Mouse (Mus musculus): ENCODE results near the gene Ivd.

Ivd gene

GRCm38 (mm10) chr2:118905433-118906117 lies 43.8 kb downstream of the Ivd start:
- in situ Hi-C loops (cut with MboI; ENCODE audit: low sequenced_read_pairs): no loop called here

DNA sequence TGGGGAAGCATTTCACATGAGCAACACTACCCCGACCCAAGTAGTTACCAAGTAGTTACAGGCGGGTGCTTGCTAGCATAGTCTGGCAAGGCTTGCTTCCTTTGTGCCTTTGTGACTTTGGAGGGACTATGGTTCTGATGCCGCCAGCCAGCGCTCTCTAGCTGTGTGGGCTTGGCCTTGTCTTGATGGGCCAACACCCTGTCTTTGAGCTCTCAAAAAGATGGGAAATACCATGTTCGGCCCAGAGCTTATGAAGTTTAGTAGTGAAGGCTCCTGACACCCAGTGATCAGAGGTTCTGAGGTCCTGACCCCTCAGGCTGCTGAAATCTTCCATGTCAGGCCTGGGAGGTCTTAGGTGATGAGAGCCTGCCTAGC lies 44.4 kb downstream of the Ivd start:
- in situ Hi-C loops (cut with MboI; ENCODE audit: low sequenced_read_pairs): no loop called here

- in situ Hi-C loops (cut with MboI; ENCODE audit: low sequenced_read_pairs): no loop called here
These were observed 46.0 kb downstream of the Ivd start for GRCm38 (mm10) chr2:118907781-118908180.

DNA sequence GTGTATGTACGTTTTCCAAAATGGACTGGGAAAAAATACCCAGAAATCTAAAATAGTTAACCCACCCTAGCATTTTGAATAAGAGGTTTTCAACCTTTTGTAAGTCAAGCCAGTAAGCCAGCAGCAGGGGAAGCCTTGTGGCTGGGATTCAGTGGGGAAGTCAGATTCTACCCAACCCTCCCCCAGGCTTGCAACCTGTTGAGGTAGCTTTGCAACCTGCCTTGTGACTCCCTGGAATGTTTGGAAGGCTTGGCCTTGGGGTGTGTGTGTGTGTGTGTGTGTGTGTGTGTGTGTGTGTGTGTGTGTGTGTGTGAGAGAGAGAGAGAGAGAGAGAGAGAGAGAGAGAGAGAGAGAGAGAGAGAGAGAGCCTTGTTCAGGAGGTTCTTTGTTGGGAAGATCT lies 47.4 kb downstream of the Ivd start:
- in situ Hi-C loops (cut with MboI; ENCODE audit: low sequenced_read_pairs): no loop called here

GRCm38 (mm10) chr2:118910605-118911278 lies 49.0 kb downstream of the Ivd start:
- in situ Hi-C loops (cut with MboI; ENCODE audit: low sequenced_read_pairs): no loop called here

- in situ Hi-C loops (cut with MboI; ENCODE audit: low sequenced_read_pairs): no loop called here
These were observed 51.0 kb downstream of the Ivd start for GRCm38 (mm10) chr2:118912706-118913105.

DNA sequence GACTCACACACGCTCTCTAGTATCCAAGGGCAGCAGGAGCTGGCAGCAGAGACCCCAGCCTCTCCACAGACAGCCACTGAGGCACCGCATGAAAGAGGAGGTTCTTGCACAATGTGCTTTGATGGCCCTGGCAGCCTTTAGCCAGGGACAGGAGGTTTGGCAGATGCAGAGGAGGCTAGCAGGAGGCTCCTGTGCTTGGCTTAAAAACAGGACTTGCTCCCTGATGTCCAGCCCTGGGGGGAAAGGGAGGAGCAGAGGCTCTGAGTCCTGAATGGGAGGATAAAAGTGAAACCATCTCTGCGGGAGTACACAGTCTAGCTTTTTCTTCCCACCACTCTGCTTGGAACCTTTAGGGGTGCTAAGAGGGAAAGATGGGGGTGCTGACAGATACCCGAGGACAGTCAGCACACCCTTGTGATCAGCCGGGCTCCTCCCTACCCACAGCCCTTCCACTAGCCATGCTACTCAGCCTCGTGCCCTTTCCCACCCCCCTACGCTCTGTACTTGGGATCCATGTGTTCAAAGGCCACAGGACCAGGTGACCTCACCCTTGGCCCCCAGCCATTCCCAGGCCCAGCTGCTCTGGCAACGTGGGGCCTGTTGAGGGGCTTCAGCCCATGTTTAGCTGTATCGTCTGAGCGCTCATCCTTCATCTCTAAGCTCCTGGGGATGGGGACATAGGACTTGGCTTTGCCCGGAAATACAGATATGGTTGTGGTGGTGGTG lies 52.0 kb downstream of the Ivd start:
- in situ Hi-C loops (cut with MboI; ENCODE audit: low sequenced_read_pairs): no loop called here

DNA sequence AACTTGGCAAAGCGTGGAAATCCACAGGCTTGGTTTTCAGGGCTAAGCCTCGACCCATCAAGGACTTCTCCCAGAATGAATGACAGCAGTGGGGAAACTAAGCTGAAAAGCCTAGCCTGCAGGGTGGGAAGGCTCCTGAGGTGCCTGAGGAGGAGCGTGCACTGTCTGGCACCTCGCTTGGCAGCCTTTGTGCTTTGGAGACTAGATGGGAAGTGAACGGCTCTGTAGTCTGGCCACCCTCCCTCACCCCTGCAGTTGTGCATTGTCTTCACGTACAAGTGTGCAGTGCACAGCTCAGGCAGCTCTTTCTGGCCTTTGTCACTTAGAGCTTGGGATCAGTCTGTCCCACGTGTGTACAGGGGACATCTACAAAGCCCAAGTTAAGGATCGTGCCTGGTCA lies 52.9 kb downstream of the Ivd start:
- in situ Hi-C loops (cut with MboI; ENCODE audit: low sequenced_read_pairs): no loop called here

GRCm38 (mm10) chr2:118916436-118916835 lies 54.7 kb downstream of the Ivd start:
- in situ Hi-C loops (cut with MboI; ENCODE audit: low sequenced_read_pairs): no loop called here

DNA sequence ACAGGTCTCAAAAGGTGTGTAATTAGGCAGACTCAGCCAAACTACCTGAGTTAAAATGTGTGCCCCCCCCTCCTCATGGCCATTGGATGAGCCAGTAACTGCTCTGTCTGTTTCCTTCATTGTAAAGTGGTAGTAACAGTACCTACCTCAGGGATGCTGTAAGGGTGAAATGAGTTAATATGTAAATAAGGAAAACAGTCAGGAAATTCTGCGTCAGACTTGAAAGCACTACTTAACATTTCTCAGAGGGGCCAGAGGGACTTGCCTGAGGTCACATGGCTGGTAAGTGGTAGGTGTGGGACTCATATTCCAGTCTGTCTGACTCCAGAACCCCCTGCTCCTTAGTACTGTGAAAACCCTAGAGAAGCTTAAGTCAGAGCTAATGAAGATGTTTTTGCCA lies 56.8 kb downstream of the Ivd start:
- in situ Hi-C loops (cut with MboI; ENCODE audit: low sequenced_read_pairs): no loop called here

- in situ Hi-C loops (cut with MboI; ENCODE audit: low sequenced_read_pairs): no loop called here
These were observed 58.7 kb downstream of the Ivd start for GRCm38 (mm10) chr2:118920428-118920827.

DNA sequence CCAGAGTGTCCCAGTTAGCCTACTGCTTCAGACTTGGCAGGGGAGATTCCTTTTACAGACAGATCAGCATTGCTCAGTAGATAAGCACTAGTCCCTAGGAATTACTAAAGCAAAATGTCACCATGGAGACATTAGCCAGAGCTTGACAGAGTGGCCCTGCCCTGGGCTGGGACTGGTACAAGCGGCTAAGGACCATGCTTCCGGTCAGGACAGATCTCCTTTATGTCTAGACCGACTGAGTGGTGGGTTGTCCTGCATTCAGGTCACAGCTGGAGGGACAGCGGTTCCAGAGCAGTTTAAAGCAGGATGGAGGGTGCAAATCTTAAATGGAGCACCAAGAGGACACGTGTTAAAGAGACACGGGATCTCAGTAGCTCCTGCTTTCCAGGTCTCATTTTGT lies 64.2 kb downstream of the Ivd start:
- in situ Hi-C loops (cut with MboI; ENCODE audit: low sequenced_read_pairs): no loop called here

DNA sequence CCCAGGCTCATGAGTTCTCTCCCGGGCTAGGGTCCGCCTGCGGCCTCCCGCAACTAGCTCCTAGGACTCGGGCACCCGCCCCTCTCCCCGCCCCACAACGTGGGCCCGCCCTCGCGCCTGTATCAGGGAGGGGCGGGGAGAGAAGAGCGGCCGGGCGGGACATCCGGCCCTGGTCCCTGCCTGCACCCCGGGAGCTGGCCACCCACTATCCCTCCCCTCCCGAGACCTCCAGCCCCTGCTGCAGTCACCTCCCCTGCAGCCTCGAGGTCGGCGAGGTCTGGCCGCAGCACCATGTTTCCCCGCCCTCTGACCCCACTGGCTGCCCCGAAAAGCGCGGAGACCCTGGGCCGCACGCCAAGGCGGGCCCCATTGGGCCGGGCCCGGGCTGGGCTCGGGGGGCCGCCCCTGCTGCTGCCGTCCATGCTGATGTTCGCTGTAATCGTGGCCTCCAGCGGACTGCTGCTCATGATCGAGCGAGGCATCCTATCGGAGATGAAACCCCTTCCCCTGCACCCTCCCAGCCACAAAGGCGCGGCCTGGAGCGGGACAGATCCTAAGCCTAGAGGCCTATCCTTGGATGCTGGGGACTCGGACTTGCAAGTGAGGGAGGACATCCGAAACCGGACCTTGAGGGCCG lies 64.7 kb downstream of the Ivd start, which contains the start of gene Chst14:
Chst14 (plus strand) TSS at position 136 of the 637 bp plus-strand sequence.
- in situ Hi-C loops (cut with MboI; ENCODE audit: low sequenced_read_pairs): no loop called here

GRCm38 (mm10) chr2:118926998-118927739 lies 65.4 kb downstream of the Ivd start:
- in situ Hi-C loops (cut with MboI; ENCODE audit: low sequenced_read_pairs): no loop called here
